Mouse (Mus musculus) ovary, postnatal 14 days (tissue): Measurements from ENCODE around the gene Pxn.

Source experiments
- DNase-seq: peaks from one replicate; pipeline ENCODE4 v3.0.0; 2022; ENCODE audit warnings: low spot score

Pxn gene

GRCm38 (mm10) chr5:115506454-115507201 is at the start of gene Pxn:
Gene Pxn, plus strand, starts transcription at chr5:115506676.
- peak; percentile 95 for DNase-seq

GRCm38 (mm10) chr5:115458918-115459317 is 47.6 kb upstream of the Pxn start:
- no peak for DNase-seq

GRCm38 (mm10) chr5:115464408-115465115 is 41.9 kb upstream of the Pxn start:
- no peak for DNase-seq

GRCm38 (mm10) chr5:115465642-115466420 is 40.6 kb upstream of the Pxn start, which contains the start of gene Pla2g1b:
Gene Pla2g1b, plus strand, starts transcription at chr5:115466262.
- DNase-seq: no peak

- no peak for DNase-seq
Observed at GRCm38 (mm10) chr5:115469791-115470190, 36.7 kb upstream of the Pxn start.

- peak; percentile 39 for DNase-seq
Observed at GRCm38 (mm10) chr5:115470766-115471531, 35.5 kb upstream of the Pxn start.

- no peak for DNase-seq
Observed at GRCm38 (mm10) chr5:115473191-115473590, 33.3 kb upstream of the Pxn start.

- no peak for DNase-seq
Observed at GRCm38 (mm10) chr5:115474174-115474828, 32.2 kb upstream of the Pxn start.

GRCm38 (mm10) chr5:115475337-115476106 is 31.0 kb upstream of the Pxn start:
- no peak for DNase-seq

GRCm38 (mm10) chr5:115476107-115476727 is 30.3 kb upstream of the Pxn start:
- no peak for DNase-seq

- DNase-seq: no peak
Observed at GRCm38 (mm10) chr5:115479561-115479960, 26.9 kb upstream of the Pxn start.

- DNase-seq: no peak
Observed at GRCm38 (mm10) chr5:115480101-115480500, 26.4 kb upstream of the Pxn start.

- DNase-seq: no peak
Observed at GRCm38 (mm10) chr5:115482390-115483265, 23.8 kb upstream of the Pxn start.

- DNase-seq: no peak
Observed at GRCm38 (mm10) chr5:115483385-115483784, 23.1 kb upstream of the Pxn start.

GRCm38 (mm10) chr5:115483947-115484920 is 22.2 kb upstream of the Pxn start, which contains the start of gene Sirt4:
Gene Sirt4, minus strand, starts transcription at chr5:115484725.
- DNase-seq: no peak

GRCm38 (mm10) chr5:115484996-115485395 is 21.5 kb upstream of the Pxn start:
- no peak for DNase-seq

- no peak for DNase-seq
Observed at GRCm38 (mm10) chr5:115485489-115486205, 20.8 kb upstream of the Pxn start.
